Mouse (Mus musculus): ENCODE results near the gene Colq.

DNA sequence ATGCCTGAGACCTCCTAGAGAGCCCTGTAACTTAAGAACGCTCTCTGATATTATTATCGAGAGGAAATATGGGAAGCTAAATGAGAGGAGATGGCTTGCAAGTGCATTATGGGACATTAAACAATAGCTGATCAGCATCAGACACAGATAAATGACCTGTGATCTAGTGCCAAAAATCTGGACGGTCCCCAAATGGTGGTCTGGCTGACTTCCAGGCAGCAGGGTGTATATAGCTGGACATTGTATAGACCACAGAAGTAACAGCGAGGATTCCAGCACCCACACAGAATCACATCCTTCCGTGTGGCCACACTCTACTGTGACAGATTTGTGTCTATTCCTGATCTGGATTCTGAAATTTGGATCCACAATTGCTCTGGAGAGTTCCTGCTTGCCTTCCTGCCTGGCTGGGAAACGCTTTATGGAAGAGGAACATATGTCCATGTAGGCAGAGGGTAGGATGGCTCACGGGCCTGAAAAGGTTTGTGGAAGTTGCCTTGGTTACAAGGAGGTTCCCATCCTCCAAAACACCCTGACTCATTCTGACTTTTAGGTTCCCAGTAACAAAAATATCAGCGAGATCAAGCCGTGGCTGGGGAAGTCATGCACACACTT lies 18.5 kb downstream of the Colq start:
- TF ChIP-seq POLR2A (IDR thresholded peaks at IDR 0.05; ENCODE audit: insufficient read depth, low read length) (no peak), CTCF (IDR thresholded peaks at IDR 0.05; ENCODE audit: low read depth, low read length) (no peak)

Data from ES-Bruce4 (cell line).